Mouse (Mus musculus) heart, postnatal 14 days (tissue): ENCODE measurements at regions not wholly inside any gene's neighbourhood (a gene's known extent, or its start where the extent isn't known, plus 50 kb on each side); places are given as distances from the start of the nearest gene placed in this dataset.
A peak's percentile ranks its signal among the peaks of the same experiment; 100 is the strongest.

Experiments used
- DNase-seq, 2 experiments: peaks; one replicate each; pipeline ENCODE4 v3.0.0; 2021 to 2022
- intact Hi-C: fragments of 180-260 bp; cut with DNase I; formaldehyde crosslinking; loops from one replicate; pipeline ENCODE4 v1.15.1; 2025

GRCm38 (mm10) chr14:67181586-67181985 lies 1172.6 kb upstream of the Gulo start:
- no peak for DNase-seq
- intact Hi-C loops: no loop called here

GRCm38 (mm10) chr14:67179549-67179948 lies 1170.5 kb upstream of the Gulo start:
- no peak for DNase-seq
- intact Hi-C loops: no loop called here

- no peak for DNase-seq
- intact Hi-C loops: no loop called here
Measured at GRCm38 (mm10) chr14:67178329-67179039, 1169.5 kb upstream of the Gulo start.

GRCm38 (mm10) chr14:67176672-67177071 lies 1167.7 kb upstream of the Gulo start:
- no peak for DNase-seq
- intact Hi-C loops: no loop called here

GRCm38 (mm10) chr14:67176100-67176499 lies 1167.1 kb upstream of the Gulo start:
- DNase-seq: no peak
- intact Hi-C loops: no loop called here

GRCm38 (mm10) chr14:67174929-67175328 lies 1165.9 kb upstream of the Gulo start:
- DNase-seq: no peak
- intact Hi-C loops: no loop called here

GRCm38 (mm10) chr14:67170801-67171200 lies 1161.8 kb upstream of the Gulo start:
- intact Hi-C loops: no loop called here
- no peak for DNase-seq

GRCm38 (mm10) chr14:67170248-67170647 lies 1161.2 kb upstream of the Gulo start:
- intact Hi-C loops: no loop called here
- no peak for DNase-seq

GRCm38 (mm10) chr14:67169201-67169600 lies 1160.2 kb upstream of the Gulo start:
- intact Hi-C loops: no loop called here

GRCm38 (mm10) chr14:67159996-67160395 lies 1151.0 kb upstream of the Gulo start:
- intact Hi-C loops: no loop called here
- no peak for DNase-seq

More at GRCm38 (mm10) chr14:67169201-67169600, 1160.2 kb upstream of the Gulo start:
- no peak for DNase-seq

GRCm38 (mm10) chr14:67158867-67159266 lies 1149.9 kb upstream of the Gulo start:
- no peak for DNase-seq
- intact Hi-C loops: no loop called here

GRCm38 (mm10) chr14:67156366-67156765 lies 1147.4 kb upstream of the Gulo start:
- intact Hi-C loops: no loop called here
- DNase-seq: no peak

GRCm38 (mm10) chr14:67153621-67154020 lies 1144.6 kb upstream of the Gulo start:
- intact Hi-C loops: no loop called here
- peak in 1 of 2 experiments; percentile 37 for DNase-seq

- no peak for DNase-seq
- intact Hi-C loops: no loop called here
Measured at GRCm38 (mm10) chr14:67149961-67150471, 1141.0 kb upstream of the Gulo start.

- no peak for DNase-seq
- intact Hi-C loops: no loop called here
Measured at GRCm38 (mm10) chr14:67149091-67149490, 1140.1 kb upstream of the Gulo start.

- intact Hi-C loops: no loop called here
- DNase-seq: no peak
Measured at GRCm38 (mm10) chr14:67146602-67147001, 1137.6 kb upstream of the Gulo start.

- DNase-seq: no peak
- intact Hi-C loops: no loop called here
Measured at GRCm38 (mm10) chr14:67145046-67145445, 1136.0 kb upstream of the Gulo start.

GRCm38 (mm10) chr14:67144461-67144985 lies 1135.5 kb upstream of the Gulo start:
- intact Hi-C loops: no loop called here
- no peak for DNase-seq

- intact Hi-C loops: no loop called here
- DNase-seq: no peak
Measured at GRCm38 (mm10) chr14:67143826-67144225, 1134.8 kb upstream of the Gulo start.

GRCm38 (mm10) chr14:67142556-67143250 lies 1133.7 kb upstream of the Gulo start:
- intact Hi-C loops: no loop called here

GRCm38 (mm10) chr14:67141581-67142441 lies 1132.8 kb upstream of the Gulo start:
- intact Hi-C loops: no loop called here

More at GRCm38 (mm10) chr14:67142556-67143250, 1133.7 kb upstream of the Gulo start:
- DNase-seq: no peak

More at GRCm38 (mm10) chr14:67141581-67142441, 1132.8 kb upstream of the Gulo start:
- DNase-seq: no peak
